Mouse (Mus musculus) regulatory T cell (primary cell): Measurements from ENCODE around the gene Ssx2ip.
"Not testable (repeated sequence)": the region's sequence is repeated elsewhere in the genome, so short reads cannot be mapped to it uniquely, and the experiment has no call there.

Experiments
- in situ Hi-C: fragments of 300-600 bp; cut with MboI, MseI; formaldehyde crosslinking; loops from one replicate; pipeline ENCODE4 v1.15.1; 2025; ENCODE audit warnings: high pct_unique_total_duplicates

Gene Ssx2ip

DNA sequence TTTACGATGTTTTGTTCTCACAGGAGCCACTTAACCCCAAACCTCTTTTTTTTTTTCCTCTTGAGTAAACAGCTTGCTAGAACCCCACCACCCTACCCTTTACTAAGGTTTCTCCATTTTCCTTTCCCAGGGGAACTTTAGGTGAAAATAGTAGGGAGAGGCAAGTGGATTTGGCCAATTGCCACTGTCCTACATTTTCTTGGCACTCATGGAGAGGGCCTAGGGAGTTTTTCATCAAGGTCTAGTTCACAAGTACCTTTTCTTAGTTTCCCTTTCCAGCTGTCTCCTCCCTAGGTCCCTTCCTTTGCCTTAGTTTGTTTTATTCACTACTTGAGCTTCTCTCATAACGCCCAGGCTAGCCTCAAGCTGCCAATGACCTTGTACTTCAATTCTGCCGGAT, 672 bp upstream of the Ssx2ip start:
- in situ Hi-C loops, result no loop called here

DNA sequence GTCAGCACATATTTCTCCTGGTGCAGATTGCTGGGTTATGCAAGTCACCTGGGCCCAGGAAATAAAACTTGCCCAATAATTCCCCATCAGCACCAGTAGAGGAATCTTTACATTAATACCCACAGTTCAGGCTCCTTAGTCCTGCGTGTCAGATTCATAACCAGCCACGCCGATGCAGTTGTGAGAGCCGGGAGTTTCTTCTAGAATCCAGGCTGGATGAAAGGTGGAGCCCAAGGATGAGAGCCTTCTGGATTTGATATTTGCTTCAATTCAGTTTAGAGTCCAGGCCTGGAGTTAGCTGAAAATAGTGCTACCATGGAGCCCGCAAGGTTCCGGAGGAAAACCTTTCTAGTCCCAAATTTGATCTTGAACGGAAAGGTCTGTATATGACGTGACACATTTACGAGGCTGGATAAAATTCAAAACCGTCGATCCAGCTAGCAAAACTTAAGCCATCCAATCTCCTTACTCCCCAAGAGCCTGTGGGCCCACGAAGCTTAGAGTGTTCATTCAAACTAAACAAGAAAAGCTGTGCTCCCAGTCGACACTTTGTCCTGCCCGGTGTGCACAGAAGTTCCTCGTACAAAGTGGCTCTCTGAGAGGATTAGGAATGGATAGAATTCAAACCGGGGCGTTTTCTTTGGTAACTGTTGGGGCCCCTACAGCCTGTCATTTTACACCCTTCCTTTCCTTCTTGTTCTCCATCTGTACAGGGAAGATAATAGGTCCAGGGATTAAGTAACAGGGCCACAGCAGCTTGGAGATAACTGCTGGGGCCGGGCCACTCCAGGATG, 968 bp downstream of the Ssx2ip start:
- in situ Hi-C loops, result no loop called here

DNA sequence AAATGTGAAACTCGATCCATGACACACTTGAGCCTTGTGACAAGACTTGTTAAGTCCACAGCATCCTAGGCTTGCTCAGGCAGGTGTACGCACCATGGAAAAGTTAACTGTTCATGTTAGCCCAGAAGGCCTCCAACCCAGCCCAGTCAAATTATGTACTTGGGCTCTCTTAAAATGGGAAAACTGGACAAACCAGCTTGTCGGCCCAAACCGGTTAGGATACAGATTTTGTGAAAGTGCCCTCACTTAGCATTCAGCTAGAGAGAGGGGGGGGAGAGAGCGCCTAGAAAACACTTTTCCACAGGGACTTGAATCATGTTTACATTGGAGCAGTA, 1.5 kb downstream of the Ssx2ip start:
- in situ Hi-C loops, result no loop called here

DNA sequence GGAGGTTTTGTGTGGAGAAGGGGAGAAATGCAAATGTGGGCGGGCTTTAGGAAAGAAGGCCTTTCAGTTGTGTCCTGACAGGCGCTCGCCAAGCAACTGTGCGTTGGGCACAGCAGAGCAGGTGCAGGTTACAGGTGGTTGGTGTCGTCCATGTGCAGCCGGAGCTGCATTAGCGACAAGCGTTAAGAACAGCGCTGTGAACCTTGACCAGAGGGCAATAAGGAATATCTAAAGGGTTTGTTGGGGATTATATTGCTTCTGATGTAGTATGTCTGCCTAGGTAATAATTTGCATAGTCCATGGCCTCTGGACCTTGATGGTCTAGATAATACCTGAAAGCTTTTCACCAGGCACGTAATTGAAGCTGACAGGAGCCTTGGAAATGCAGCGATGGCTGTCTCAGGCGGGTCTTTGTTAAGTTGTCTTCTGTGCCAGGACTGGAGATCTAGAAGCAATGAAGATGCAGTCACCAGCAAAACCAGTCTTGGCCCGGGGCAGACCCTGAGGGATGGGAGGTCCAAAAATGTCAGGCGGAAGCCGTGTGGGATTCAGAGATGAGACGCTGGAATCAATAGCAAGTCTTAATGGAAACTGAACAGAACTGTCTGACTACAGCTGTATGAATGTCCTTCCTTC, 2.8 kb downstream of the Ssx2ip start:
- in situ Hi-C loops, result no loop called here

DNA sequence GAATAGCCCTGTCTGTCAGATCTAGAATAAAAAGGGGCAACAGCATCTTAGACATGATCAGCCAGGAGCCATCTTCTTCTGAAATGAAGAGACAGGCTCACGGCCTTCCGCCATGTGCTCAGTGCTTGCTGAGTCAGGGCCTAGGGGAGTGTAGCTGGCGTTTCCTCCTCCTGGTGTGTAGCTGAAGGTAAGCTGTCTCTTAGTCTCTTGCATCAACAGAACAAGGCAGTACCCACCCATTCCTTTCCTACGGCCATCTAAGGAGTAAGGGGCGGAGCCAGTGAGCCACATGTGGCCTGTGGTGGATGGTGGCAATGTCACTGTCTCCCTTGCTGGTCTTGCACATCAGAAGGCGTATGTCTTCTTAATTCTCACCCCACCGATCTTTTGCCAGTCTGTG, 5.7 kb downstream of the Ssx2ip start:
- in situ Hi-C loops, result no loop called here

DNA sequence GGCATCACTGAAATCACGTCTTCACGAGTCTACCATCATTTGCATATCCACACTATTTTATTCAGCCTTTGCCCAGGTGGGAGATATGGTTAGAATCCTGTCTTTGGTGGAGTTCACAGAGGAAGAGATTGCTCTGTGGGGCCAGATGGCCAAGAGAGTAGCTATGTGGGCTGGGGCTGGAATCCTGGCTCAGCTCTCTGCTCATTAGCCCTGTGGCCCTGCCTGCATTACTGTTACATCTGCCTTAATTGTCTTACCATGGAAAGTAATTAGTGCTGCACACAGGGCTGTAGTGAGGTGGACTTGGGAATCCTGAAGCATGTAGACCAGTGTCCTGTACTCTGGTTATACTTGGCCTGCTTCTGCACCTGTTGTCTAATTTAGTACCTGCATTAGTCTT, 7.6 kb downstream of the Ssx2ip start:
- in situ Hi-C loops, result no loop called here

DNA sequence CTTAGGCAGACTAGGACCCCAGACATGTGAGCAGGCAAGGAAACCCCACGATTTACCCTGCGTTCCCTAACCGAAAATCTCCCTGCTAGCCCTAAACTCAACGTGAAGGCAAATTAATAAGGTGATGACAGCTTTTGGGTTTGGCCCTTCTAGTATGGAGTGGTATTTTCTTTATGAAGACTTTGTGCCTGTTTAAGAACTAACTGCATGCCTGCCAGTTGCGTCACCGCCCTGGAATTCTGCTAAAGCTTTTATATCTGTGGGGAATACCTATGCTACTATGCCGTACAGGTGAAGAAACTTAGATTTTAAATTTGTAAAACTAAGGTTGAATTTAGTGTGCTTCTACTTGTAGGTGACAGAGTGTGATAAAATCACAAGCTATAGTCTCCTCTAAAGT, 8.0 kb downstream of the Ssx2ip start:
- in situ Hi-C loops, result no loop called here

DNA sequence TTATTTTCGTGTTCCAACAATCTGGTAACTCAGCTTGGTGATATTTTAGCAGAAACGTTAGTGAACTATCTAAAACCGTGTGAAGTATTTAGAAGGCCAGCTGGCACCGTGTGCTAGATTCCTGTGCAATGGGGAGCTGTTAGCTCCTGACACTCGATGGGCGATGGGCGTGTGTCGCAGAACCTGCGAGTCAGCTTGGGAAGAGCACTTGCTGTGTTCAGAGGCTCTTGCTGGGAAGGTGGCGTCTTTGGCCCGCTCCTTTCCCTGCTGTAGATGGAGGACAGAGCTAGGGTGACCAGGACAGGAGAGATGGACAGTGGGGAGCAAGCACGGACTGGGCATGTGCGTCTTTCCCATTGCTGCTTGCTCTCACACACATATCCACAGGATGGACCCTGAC, 8.6 kb downstream of the Ssx2ip start:
- in situ Hi-C loops, result no loop called here

DNA sequence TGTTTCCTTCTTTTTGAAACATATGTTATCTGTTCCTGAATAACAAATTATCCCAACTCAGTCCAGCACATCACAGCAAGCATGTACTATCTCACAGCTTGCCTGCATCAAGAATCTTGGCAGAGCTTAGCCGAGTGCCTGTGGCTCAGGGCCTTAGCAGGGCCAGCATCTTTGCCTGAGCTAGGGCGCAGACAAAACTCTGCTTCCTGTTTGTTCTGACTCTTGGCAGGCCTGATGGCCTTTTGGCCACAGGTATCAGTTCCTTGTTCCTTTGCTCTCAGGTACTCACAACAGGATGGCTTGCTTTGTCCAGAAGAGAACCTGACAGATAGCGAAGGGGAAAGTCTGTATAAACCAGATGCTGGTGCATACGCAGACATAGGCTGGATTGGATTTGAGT, 9.6 kb downstream of the Ssx2ip start:
- in situ Hi-C loops, result no loop called here

DNA sequence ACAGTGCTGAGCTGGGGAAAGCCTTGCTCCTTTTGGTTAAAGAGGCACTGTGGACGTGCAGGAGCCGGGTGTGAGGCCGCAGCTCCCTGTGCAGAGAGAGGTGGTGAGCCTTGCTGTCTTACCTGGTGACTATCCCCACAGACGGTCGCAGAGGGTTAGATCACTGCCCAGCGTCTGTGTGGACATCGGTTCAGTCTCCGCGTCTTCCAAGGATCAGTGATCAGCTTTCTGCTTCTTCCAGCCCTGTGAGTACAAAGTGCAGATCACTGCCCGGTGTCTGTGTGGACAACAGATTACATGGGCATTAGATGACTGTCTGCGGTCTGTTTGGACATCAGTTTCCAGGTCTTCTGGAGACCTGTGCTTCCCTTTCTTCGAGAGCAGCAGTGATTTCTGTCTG, 10.1 kb downstream of the Ssx2ip start:
- in situ Hi-C loops, result no loop called here

DNA sequence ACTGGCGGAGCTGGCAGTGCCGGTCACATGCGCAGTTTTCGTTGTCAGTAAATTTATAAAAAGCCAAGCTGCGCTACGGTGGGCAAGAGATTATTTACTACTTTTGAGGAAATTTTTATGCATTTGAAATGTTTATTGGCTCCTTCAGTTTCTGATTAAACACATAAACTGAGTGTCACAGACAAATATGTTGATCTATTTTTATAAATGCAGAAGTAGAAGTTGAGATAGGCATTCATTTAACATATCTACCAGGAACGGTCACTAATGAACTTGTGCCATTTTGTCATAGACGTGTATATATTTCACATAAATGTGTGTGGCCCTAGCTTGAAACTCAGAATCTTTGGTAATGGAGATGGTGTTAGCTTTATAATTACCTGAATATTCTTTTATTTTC, 13.4 kb downstream of the Ssx2ip start:
- in situ Hi-C loops, result no loop called here

DNA sequence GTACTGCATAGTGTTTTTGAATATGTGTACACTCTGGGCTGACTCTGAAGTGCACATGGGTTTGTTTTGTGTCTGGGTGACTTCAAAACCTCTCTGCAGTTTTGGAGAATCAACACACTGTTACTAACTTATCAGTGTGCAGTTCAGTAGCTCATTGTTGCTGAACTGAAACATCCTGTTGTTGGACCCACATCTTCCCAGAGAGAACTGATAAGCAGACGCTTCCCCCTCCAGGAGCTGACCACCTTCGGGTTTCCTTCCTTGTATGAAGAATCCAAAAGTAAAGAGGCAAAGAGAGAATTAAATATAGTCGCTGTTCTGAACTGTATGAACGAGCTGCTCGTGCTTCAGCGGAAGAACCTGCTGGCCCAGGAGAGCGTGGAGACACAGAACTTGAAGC, 14.5 kb downstream of the Ssx2ip start:
- in situ Hi-C loops, result no loop called here

DNA sequence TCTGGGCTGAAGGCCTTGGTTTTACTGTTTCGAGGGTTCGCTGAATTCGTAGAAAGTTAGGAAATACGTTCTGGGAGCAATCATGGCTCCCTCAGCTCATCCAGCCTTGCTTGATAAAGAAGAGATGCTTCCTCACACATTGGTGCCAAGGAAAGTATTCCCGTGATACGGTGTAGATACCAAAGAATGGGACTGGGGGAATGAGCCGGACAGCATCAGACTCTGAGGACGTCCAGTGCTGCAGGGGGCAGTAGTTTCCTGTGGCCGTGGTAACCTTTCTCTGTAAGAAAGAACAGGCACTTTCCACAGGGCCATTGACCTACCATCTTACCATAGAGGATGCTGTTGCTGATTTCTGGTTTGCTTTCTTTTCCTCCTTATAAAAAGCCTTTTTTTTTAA, 15.1 kb downstream of the Ssx2ip start:
- in situ Hi-C loops, result no loop called here

DNA sequence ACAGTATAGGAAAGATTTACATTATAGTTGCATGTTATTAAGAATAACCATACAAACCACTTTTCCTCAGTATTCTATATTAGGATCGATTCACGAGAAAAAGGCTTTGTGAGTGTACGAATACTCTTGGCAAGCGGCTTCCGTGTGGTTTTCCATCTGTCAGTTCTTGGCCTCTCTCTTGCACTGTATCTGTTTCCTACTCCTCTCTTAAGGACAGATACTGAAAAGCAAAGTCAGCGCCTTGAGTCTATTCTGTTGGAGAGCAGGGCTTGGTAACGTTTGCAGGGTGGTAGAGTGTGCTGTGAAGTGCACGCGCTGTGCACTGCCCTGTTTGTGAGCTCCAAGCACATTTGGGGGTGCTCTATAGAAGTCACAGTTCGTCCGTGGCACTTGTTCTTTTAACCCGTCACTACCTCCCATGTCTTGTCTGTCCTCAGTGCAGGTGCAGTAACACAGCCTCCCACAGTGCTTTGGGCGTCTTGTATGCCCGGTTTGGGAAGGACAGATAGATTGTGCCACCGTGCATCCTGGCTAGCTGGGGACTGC, 15.6 kb downstream of the Ssx2ip start:
- in situ Hi-C loops, result no loop called here

DNA sequence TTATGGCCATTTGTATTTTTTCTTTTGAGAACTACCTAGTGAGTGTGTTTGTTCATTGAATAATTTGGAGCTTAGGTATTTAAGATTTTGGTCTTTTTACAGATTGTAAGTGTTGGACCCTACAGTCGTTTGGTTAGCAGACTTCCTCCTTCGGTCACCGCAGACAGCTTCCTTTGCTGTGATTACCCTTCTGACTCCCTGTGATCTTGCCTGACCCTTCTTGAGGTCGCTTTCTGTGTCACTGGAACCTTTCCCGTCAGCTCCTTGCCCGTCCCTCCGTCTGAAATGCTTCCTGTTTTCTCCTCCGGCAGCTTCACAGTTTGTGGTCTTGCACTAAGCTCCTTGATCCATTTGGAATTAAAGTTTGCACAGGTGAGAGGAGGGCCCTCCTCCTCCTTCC, 17.3 kb downstream of the Ssx2ip start:
- in situ Hi-C loops, result no loop called here

DNA sequence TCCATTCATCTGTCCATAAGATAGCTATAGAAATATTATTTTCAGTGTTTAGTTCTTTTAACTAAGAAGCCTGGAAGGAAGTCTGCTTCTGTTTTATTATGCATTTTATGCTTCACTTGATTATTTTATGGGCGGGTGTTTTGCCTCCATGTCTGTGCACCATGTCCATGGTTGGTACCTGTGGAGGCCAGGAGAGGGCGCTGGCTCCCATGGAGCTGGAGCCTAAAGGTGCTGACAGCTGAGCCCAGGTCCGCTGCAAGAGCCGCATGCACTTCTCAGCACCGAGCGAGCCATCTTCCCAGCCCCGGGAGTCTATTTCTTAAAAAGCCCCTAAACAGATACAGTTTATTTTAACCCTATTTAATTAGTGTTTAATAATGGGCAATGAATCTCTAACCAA, 19.3 kb downstream of the Ssx2ip start:
- in situ Hi-C loops, result no loop called here

DNA sequence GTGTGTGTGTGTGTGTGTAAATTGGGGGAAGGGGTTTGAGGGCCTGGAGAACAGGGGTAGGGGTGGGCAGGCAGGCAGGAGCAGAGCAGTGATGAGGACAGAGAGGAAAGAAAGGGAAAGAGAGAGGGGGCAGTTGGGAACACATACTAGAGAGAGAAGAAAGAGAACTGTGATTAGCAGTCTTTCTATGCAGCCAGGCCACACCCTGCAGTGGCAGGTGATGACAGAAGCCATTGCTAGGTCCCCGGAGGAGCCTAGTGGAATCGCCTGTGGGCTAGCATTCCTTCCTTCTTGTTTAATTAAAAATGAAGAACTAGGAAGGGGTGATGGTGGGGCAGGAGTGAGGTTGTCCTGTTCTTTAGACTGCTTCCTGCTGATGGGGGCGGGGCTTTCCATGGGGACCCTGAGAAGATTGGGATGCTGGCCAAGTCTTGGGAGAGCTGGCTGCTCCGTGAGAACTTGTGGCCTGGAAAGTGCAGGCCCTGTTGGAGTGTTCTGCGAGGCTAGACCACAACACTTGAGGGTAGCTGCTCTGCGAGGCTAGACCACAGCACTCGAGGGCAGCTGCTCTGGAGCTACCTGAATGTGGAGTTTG, 20.0 kb downstream of the Ssx2ip start:
- in situ Hi-C loops, result no loop called here

DNA sequence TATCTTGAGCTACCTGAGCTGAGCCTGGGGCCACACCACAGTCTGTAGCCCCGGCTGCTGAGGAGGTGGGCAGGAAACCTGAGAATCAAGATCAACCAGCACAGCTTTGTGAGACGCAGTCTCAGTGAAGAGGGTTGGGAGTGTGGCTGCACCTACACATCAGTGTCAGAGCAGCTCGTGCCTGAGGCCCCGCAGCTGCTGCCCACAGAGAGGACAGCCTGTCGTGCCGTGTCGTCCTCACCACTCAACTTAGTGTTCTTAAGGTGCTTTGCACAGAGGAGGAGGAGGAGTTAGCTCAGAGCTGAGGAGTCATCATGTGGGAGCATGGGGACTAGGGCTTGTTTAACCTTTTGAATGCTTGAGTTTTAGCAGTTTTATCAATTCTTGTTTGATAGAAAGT, 21.5 kb downstream of the Ssx2ip start:
- in situ Hi-C loops, result no loop called here

DNA sequence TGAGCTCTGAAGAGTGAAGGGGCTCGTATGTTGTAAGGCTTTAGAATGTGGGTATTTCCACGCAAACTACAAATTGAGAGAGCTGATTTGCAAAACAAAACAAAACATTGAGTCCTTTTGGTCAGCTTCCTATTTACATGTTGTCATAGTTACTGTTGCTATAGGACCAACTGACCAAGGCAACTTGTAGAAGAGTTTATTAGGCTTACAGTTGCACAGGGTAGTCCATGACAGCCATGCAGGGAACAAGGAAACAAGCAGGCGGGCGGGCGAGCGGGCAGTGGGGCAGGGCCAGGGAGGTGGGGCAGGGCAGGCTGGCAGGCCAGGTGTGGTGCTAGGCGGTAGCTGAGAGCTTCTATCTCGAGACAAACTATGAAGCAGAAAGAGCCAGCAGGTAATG, 22.0 kb downstream of the Ssx2ip start:
- in situ Hi-C loops, result no loop called here

DNA sequence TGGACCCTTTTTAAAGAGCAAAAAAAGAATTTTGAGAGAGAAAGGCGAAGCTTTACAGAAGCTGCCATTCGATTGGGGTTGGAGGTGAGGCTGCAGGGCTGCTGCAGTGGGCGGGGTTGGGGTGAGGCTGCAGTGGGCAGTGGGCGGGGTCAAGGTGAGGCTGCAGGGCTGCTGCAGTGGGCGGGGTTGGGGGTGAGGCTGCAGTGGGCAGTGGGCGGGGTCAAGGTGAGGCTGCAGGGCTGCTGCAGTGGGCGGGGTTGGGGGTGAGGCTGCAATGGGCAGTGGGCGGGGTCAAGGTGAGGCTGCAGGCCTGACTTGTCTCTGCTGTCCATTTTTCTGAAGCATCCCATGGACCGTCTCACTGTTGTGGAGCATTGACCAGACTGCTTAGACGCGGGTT, 28.6 kb downstream of the Ssx2ip start:
- in situ Hi-C loops, result not testable (repeated sequence)

DNA sequence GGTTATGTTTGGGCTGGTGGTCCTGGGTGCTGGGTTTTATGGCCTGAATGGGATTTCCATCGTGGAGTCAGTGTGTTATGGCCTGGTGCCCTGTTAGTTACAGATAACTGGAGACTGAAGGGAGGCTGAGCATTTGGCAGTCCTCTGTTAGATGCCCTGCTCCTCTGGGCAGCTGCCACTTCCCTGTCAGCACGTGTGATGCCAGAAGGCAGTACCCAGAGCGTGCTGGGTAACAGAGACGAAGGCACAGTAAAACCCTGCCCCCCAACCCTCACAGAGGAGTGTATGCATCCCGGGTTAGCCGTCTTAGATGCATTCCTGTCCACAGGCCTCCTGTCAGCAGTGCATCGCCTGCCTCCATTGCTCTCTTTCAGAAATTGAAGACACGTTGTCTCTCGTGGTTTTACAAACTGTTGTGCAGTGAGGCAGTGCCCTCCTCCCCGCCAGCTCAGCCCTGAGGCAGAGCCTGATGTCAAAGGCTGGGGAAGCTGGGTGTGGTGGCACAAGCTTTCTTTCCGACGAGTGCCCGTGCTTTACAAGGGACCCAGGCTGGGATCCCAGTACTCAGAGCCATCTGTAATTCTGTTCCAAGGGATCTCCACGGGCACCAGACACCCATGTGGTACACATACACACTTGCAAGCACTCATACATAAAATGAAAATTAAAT, 29.4 kb downstream of the Ssx2ip start:
- in situ Hi-C loops, result no loop called here

DNA sequence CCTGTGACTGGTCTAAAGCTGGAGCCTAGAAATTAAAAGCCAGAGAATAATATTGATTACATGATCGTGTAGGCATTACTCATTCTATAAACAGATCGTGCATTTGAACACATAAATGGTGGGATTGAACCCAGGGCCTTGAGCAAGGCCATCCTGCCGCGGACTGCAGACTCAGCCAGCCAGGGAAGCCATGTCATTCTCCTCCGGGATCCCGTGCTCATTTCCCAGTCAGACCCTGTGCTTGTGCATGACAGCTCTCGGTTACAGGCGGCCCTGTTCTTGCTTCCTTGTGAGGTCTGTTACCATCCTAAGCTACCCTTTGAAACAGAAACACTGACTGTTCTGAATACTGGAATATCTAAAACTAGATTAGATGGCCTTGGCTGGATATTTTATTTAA, 30.2 kb downstream of the Ssx2ip start:
- in situ Hi-C loops, result no loop called here

DNA sequence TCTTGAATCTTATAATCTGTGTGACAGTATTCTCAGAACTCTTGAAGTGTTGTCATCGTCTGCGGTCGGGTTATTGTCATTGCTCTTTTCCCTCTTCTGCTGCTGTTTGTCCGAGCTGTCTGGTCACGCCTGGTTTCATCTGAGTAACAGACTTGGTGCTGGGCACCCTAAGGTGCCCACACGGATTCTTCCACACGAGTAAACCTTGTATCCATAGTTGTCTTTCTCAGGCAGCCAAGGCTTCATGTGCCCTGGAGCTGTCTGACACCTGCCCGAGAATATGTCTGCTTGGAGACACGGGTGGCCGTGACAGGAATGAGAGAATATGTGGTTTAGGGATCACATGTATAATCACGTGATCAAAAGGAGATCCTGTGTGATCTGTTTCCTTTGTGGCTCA, 31.1 kb downstream of the Ssx2ip start:
- in situ Hi-C loops, result no loop called here
